Mouse (Mus musculus): Measurements from ENCODE around the gene Ckap2. TPM values are rescaled to one million over a fixed set of nuclear protein-coding genes. Genes with fewer than 3 reads are reported as not detected.

Gene Ckap2
- polyA plus RNA-seq, 1 experiment = 30.2 TPM

- Histone ChIP-seq H3K4me3 (replicated peaks; ENCODE audit: control insufficient read depth, low read depth, low read length) (no peak overlapping the region), H3K27ac (ENCODE audit: control insufficient read depth, insufficient read depth, low read depth, low read length, poor library complexity) (no peak overlapping the region), H3K4me1 (ENCODE audit: control insufficient read depth, insufficient read depth, low read length) (peaks cover under 1% of the 10 kb centered on the region; the same call in 1 of the 2 replicates)
- TF ChIP-seq POLR2A (IDR thresholded peaks at IDR 0.05; ENCODE audit: borderline replicate concordance, control insufficient read depth, low read depth, low read length) = no peak
- TF ChIP-seq CTCF (IDR thresholded peaks at IDR 0.05; ENCODE audit: control insufficient read depth, insufficient read depth, low read length) = no peak
- 90% methylated on average over 8 of the region's 8 CpGs for whole genome bisulfite sequencing
Observed at GRCm38 (mm10) chr8:22199481-22199880, 13.9 kb upstream of the Ckap2 start.

GRCm38 (mm10) chr8:22197914-22198313 is 12.3 kb upstream of the Ckap2 start:
- TF ChIP-seq POLR2A (IDR thresholded peaks at IDR 0.05; ENCODE audit: borderline replicate concordance, control insufficient read depth, low read depth, low read length) (no peak), CTCF (IDR thresholded peaks at IDR 0.05; ENCODE audit: control insufficient read depth, insufficient read depth, low read length) (no peak)
- Histone ChIP-seq H3K27ac (ENCODE audit: control insufficient read depth, insufficient read depth, low read depth, low read length, poor library complexity) (no peak overlapping the region), H3K4me1 (ENCODE audit: control insufficient read depth, insufficient read depth, low read length) (peaks cover 1% of the 10 kb centered on the region; the same call in 1 of the 2 replicates), H3K4me3 (replicated peaks; ENCODE audit: control insufficient read depth, low read depth, low read length) (no peak overlapping the region)
- 90% methylated on average over 6 of the region's 6 CpGs for WGBS

GRCm38 (mm10) chr8:22193432-22194010 is 7.9 kb upstream of the Ckap2 start:
- TF ChIP-seq POLR2A (IDR thresholded peaks at IDR 0.05; ENCODE audit: borderline replicate concordance, control insufficient read depth, low read depth, low read length) = no peak
- no peak for TF ChIP-seq CTCF (IDR thresholded peaks at IDR 0.05; ENCODE audit: control insufficient read depth, insufficient read depth, low read length)
- Histone ChIP-seq H3K4me1 (ENCODE audit: control insufficient read depth, insufficient read depth, low read length) (peaks cover 1% of the 10 kb centered on the region; the same call in 1 of the 2 replicates), H3K27ac (ENCODE audit: control insufficient read depth, insufficient read depth, low read depth, low read length, poor library complexity) (peak overlapping the region; percentile 98), H3K4me3 (replicated peaks; ENCODE audit: control insufficient read depth, low read depth, low read length) (peak overlapping the region; percentile 84)
- WGBS = 4% methylated on average over 12 of the region's 12 CpGs

- WGBS = under 1% methylated on average over 73 of the region's 73 CpGs
- Histone ChIP-seq H3K27ac (ENCODE audit: control insufficient read depth, insufficient read depth, low read depth, low read length, poor library complexity) (peak within 1 kb of the TSS; percentile 98), H3K4me3 (replicated peaks; ENCODE audit: control insufficient read depth, low read depth, low read length) (peak within 1 kb of the TSS; percentile 84), H3K4me1 (ENCODE audit: control insufficient read depth, insufficient read depth, low read length) (peaks cover 1% of the 10 kb centered on the region; the same call in 1 of the 2 replicates)
- TF ChIP-seq CTCF (IDR thresholded peaks at IDR 0.05; ENCODE audit: control insufficient read depth, insufficient read depth, low read length) (peak; percentile 86), POLR2A (IDR thresholded peaks at IDR 0.05; ENCODE audit: borderline replicate concordance, control insufficient read depth, low read depth, low read length) (peak; percentile 61; the same call in 1 of the 2 replicates)
Observed at GRCm38 (mm10) chr8:22192660-22193431, 7.2 kb upstream of the Ckap2 start, which contains the start of gene Vps36. Gene Vps36 (plus strand): TSS chr8:22192809.

- H3K27ac ChIP-seq (ENCODE audit: control insufficient read depth, insufficient read depth, low read depth, low read length, poor library complexity) = no peak overlapping the region
- peak overlapping the region; percentile 35 for H3K4me3 ChIP-seq (replicated peaks; ENCODE audit: control insufficient read depth, low read depth, low read length)
- no peak for TF ChIP-seq POLR2A (IDR thresholded peaks at IDR 0.05; ENCODE audit: borderline replicate concordance, control insufficient read depth, low read depth, low read length)
- no peak for TF ChIP-seq CTCF (IDR thresholded peaks at IDR 0.05; ENCODE audit: control insufficient read depth, insufficient read depth, low read length)
- no peaks in the 10 kb centered on the region for H3K4me1 ChIP-seq (ENCODE audit: control insufficient read depth, insufficient read depth, low read length)
- WGBS = 4% methylated on average over 3 of the region's 3 CpGs
Observed at GRCm38 (mm10) chr8:22184884-22185283, 735 bp downstream of the Ckap2 start.

- TF ChIP-seq POLR2A (IDR thresholded peaks at IDR 0.05; ENCODE audit: borderline replicate concordance, control insufficient read depth, low read depth, low read length) (no peak), CTCF (IDR thresholded peaks at IDR 0.05; ENCODE audit: control insufficient read depth, insufficient read depth, low read length) (no peak)
- Histone ChIP-seq H3K4me3 (replicated peaks; ENCODE audit: control insufficient read depth, low read depth, low read length) (no peak overlapping the region), H3K4me1 (ENCODE audit: control insufficient read depth, insufficient read depth, low read length) (no peaks in the 10 kb centered on the region), H3K27ac (ENCODE audit: control insufficient read depth, insufficient read depth, low read depth, low read length, poor library complexity) (no peak overlapping the region)
- 97% methylated on average over 7 of the region's 7 CpGs for WGBS
Observed at GRCm38 (mm10) chr8:22175966-22176365, 9.7 kb downstream of the Ckap2 start.

- 93% methylated on average over 5 of the region's 5 CpGs for WGBS
- no peak overlapping the region for H3K4me3 ChIP-seq (replicated peaks; ENCODE audit: control insufficient read depth, low read depth, low read length)
- TF ChIP-seq POLR2A (IDR thresholded peaks at IDR 0.05; ENCODE audit: borderline replicate concordance, control insufficient read depth, low read depth, low read length) (no peak), CTCF (IDR thresholded peaks at IDR 0.05; ENCODE audit: control insufficient read depth, insufficient read depth, low read length) (no peak)
- H3K4me1 ChIP-seq (ENCODE audit: control insufficient read depth, insufficient read depth, low read length) = no peaks in the 10 kb centered on the region; the same call in 1 of the 2 replicates
- no peak overlapping the region for H3K27ac ChIP-seq (ENCODE audit: control insufficient read depth, insufficient read depth, low read depth, low read length, poor library complexity)
Observed at GRCm38 (mm10) chr8:22169167-22169566, 16.5 kb downstream of the Ckap2 start.

GRCm38 (mm10) chr8:22166080-22166603 is 19.5 kb downstream of the Ckap2 start, which contains the start of gene Nek3:
Gene Nek3 (minus strand): TSS chr8:22166435.
- WGBS = under 1% methylated on average over 41 of the region's 43 CpGs
- peak within 1 kb of the TSS; percentile 41; the same call in 1 of the 2 replicates for H3K27ac ChIP-seq (ENCODE audit: control insufficient read depth, insufficient read depth, low read depth, low read length, poor library complexity)

More at GRCm38 (mm10) chr8:22166080-22166603, 19.5 kb downstream of the Ckap2 start, which contains the start of gene Nek3:
- TF ChIP-seq CTCF (IDR thresholded peaks at IDR 0.05; ENCODE audit: control insufficient read depth, insufficient read depth, low read length) = peak; percentile 42
- no peak; the same call in 1 of the 2 replicates for TF ChIP-seq POLR2A (IDR thresholded peaks at IDR 0.05; ENCODE audit: borderline replicate concordance, control insufficient read depth, low read depth, low read length)
- H3K4me3 ChIP-seq (replicated peaks; ENCODE audit: control insufficient read depth, low read depth, low read length) = peak within 1 kb of the TSS; percentile 72
- no peaks in the 10 kb centered on the region; the same call in 1 of the 2 replicates for H3K4me1 ChIP-seq (ENCODE audit: control insufficient read depth, insufficient read depth, low read length)

Measured in bone marrow, adult 2 months (tissue).